Mouse (Mus musculus): ENCODE measurements at regions not wholly inside any gene's neighbourhood (a gene's known extent, or its start where the extent isn't known, plus 50 kb on each side); places are given as distances from the start of the nearest gene placed in this dataset.

DNA sequence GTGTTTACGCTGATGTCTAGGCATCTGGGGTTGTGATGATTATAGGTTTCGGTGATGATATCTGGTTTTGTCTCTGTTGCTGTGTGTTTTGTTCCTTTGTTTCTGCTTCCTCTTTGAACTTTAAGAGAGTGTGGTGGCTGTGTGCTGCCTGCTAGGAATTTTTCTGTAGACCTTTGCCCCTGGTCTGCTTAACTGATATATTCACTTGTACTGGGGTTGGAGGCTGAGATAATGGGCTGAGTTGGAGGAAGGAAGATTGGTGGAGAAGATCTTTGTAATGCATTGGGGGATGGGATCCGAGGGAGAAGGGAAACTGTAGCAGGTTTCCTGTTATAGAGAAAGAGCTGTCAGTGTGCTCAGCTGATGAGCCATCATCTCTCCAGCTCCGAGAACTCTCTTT is 55.8 kb downstream of the Mid1ip1 start:
- DNase-seq (ENCODE audit: extremely low spot score), result no peak

DNA sequence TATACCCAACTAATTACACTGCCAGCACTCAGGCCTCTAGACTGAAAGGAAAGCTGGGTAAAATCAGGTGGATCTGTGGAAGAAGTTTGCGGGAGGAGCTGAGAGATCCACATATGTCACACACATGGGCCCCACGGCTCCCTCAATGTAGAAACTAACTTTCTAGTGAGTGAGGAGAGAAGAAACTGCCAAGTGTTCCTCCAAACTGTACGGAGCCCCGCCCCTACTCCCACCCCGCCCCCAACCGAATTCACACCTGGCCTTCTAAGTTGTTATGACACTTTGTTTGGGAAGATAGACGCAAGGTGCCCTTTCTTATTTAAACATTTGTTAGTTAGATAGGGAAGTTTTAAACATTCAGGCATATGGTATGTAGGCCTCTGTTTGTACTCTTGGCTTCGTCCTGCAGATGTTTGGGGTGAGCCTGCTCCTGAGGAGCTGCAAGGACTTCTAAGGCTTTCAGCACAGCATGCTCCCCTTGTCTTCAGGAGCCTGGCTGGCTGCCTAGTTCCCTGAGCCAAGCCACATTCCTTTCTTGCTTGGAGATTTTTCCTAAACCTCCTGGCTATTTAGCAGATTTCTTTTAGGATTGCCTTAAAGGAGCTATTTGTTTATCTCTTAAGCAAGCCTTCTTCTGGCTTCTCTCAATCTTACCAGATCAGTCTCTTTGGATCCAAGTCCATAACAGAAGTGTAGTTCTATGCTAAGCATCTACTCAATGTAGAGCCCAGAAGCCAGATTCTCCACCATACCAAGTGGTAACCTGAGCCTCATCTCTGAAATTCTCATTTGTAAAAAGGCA is 61.1 kb downstream of the Mid1ip1 start:
- no peak for DNase-seq (ENCODE audit: extremely low spot score)

- DNase-seq (ENCODE audit: extremely low spot score), result no peak
These were observed 61.7 kb downstream of the Mid1ip1 start for GRCm38 (mm10) chrX:10776516-10776818.

DNA sequence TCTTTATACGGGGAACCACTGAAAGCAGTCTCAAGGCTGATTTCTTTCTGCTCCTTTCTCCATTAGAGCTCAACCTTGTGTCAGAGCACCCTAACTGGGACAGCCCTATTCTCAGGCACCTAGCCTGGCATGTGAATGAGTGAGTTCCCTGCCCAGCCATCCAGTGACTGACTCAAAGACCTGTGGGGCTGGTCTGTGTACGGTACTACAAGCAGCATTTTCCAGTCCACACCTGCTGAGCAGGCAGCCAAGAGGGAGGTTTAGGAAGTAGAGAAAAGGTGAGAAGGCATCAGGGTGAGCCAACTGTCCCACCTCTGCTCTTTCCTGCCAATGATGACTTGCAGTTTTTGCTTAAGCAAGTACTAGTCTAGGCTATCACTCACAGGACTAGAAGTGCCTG is 63.2 kb downstream of the Mid1ip1 start:
- no peak for DNase-seq (ENCODE audit: extremely low spot score)

- DNase-seq (ENCODE audit: extremely low spot score), result no peak
These were observed 71.5 kb downstream of the Mid1ip1 start for GRCm38 (mm10) chrX:10786359-10786758.

- DNase-seq (ENCODE audit: extremely low spot score), result no peak
These were observed 72.2 kb downstream of the Mid1ip1 start for GRCm38 (mm10) chrX:10787057-10787456.

DNA sequence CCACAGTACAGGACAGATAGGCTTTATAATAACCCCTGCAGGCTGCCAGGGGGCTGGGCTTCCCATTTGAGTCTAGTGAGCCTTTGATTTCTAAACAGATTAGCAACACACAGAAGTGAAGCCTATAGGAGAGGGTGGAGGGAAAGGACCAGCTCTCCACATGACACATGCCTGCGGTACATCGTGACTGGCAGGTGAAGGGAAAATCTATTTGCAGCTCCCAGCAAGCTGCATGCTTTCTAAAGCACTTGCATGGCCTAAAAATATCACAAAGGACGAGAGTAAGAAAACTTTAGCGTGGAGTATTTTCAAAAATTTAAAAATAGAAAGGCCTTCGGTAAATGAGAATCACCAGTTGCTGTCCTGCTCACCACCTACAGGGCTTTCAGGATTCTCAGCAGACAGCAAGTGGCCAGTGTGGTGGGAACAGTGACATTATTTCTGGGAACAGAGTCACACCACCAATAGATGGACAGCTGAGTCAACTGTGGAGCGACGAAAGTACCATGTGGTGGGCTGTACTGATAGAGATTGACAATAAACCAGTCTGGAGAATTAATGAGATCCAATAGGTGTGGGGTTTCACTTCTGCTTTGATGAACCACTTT is 105.6 kb downstream of the Mid1ip1 start:
- no peak for DNase-seq (ENCODE audit: extremely low spot score)

DNA sequence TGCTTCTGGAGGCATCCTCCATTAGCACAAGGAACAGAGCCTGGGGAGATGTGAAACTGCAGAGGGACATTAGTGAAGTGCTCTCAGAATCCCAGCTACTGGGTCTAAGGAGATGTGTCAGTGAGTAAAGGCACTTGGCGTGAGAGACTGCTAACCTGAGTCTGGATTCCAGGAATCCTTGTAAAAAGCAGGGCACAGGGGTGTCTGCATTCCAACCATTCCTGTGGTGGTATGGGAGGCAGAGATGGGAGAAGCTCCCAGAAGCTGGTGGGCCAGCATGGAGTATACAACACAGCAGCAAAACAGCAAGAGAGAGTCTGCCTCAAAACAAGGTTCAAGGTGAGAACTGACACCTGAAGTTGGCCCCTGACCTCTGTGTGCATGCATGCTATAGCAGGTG is 118.9 kb downstream of the Mid1ip1 start:
- no peak for DNase-seq (ENCODE audit: extremely low spot score)

DNA sequence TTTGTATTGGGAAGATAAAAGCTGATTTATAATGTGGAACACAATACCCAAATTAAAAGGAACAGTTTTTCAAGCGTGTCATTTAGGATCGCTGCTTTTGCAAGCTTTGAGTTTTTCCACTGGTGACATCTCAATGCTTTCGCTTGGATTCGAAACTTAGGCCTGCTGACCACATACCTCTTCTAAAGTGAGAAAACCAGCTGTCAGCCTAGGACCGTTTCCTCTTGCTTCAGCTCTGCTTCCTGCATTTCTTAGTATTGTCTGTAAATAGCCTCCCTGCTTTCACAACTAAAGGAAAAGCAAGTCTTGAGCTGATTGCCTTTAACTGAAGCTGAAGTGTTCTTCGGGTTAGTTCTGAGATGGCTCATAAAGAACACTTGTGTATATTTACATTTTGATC is 142.3 kb downstream of the Mid1ip1 start:
- no peak for DNase-seq (ENCODE audit: extremely low spot score)

- DNase-seq (ENCODE audit: extremely low spot score), result no peak
These were observed 142.9 kb downstream of the Mid1ip1 start for GRCm38 (mm10) chrX:10857668-10858067.

DNA sequence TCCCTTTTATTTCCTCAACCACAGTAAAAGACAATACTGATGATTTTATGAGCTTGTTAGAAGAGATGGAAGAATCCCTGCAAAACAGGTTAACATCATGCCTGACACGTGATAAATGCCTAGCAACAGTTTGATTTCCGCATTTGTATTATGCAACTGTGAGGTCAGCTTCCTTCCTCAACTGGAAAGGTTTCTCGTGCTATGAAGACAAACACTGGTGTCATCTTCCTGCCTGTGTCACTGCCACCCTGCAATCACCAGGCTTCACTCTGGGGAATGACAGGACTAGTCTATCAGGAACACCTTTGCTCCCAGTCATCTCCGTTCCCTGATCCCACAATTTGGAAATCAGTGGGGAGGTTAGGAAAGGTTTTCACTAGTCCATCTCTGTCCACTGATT is 156.8 kb downstream of the Mid1ip1 start:
- no peak for DNase-seq (ENCODE audit: extremely low spot score)

GRCm38 (mm10) chrX:10877856-10878255 is 163.0 kb downstream of the Mid1ip1 start:
- DNase-seq (ENCODE audit: extremely low spot score), result peak; percentile 7

GRCm38 (mm10) chrX:10878922-10879321 is 164.1 kb downstream of the Mid1ip1 start:
- DNase-seq (ENCODE audit: extremely low spot score), result no peak

DNA sequence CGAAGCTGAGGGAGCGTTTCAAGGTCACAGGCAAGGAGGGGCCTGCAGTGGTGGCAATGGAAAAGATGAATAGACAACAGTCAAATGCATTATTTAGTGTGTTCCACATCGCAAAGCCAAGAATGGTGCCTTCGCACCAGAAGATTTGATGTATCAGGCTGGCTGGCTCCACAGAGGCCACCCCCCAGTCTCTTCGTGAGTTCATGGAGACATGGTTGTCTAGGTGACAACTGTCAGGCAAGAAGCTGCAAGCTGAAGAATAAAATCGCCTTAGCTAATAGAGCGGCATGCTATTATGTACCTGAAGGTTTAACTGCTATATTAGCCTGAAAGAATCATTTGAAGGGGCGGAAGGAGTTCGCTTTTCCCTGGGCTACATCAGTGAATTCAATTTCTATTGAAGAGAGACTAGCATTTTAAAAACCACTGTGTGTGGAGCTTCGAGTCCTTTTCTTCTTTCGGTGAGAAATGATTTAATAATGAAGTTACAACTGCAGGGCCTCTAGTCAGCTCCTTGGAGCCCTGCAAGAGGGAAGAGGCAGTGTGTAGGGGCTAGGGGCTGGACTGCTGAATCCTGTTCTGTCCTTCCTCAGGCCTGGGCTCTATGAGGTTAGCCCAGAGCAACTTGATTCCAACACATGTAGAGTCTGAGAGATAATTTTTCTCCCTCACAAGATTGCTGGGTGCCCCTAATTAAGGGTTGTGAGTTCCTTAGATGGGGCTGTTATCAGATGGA is 169.1 kb downstream of the Mid1ip1 start:
- no peak for DNase-seq (ENCODE audit: extremely low spot score)

GRCm38 (mm10) chrX:10892815-10893214 is 178.0 kb downstream of the Mid1ip1 start:
- DNase-seq (ENCODE audit: extremely low spot score), result no peak

GRCm38 (mm10) chrX:10896193-10896955 is 181.6 kb downstream of the Mid1ip1 start:
- no peak for DNase-seq (ENCODE audit: extremely low spot score)

GRCm38 (mm10) chrX:10902686-10903085 is 187.9 kb downstream of the Mid1ip1 start:
- DNase-seq (ENCODE audit: extremely low spot score), result no peak

DNA sequence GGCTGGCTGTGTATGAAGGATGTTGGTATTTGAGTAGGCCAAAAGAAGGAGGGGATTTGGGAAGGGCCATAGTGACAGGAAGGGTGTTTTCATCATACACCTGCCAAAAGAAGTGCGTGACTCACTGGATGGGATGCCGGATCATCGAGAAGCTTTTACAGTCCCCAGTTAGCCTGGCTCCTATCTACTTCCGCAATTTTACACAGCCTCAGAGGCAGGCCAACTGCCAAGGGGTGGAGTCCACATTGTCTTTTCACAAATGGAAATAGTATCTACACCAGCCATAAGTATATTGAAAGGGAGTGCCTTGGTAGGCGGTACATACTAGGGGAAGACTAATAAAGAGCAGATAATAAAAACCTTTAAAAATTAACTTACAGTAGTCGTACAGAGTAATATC is 189.3 kb downstream of the Mid1ip1 start:
- no peak for DNase-seq (ENCODE audit: extremely low spot score)

DNA sequence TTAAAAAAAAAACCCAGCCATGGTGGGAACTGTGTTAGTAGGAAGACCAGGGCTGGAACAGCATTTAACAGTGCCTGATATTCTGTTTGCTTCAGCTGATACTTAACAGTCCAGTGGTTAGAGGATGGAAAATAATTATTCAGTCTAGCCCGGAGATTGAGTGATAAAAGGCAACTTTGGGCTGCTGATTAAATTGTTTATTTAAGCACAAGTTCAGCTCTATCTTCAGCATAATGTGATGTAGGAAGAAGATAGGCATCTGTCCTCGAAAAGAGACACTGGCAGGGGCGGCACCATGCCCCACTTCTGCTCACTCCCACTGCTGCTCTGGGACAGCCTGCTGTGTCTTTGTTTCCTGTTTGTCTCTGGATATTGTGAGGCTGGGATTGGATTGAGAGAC is 190.1 kb downstream of the Mid1ip1 start:
- DNase-seq (ENCODE audit: extremely low spot score), result no peak

DNA sequence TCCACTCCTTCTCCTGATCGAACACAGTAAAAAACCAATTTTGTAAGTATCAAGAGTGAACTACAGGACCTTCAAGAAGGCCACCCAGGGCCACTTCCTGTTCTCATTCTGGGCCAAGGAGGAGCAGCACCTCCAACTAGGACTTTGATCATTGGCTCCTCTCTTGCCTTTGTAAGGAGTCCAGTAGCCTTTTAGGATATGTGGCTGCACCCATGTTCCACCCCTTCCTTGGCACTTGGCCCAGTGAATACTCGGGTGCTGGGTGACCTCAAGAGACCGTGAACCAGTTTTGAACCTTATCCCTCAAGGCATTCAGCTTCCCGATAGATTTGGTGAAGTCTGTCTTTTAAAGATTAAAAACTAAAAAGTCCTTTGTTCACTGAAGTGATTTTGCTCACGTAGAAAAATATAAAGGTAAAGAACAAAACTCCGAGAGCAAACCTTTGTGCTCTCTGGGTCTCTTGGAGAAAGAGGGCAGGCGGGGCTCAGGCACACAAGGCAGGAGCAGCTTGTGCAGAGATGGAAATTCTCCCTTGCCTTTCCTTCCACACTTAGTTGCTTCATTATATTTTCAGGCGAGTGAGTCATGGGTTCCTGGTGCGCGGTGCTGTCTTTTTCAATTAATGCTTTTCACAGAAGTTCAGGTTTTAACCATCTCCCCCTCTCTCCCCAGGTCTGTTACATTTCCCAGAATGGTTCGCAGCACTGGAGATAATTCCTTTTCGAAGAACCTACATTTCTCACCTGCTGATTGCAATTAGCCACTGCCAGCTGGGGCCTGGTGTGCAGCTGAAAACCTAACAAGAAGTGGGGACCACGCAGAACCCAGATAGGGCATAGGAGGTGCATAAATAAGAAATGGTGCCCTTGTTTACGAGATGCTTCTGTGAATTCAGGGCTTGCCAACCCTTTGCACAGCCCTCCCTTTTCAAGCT is 196.6 kb downstream of the Mid1ip1 start:
- DNase-seq (ENCODE audit: extremely low spot score), result no peak
